Mouse (Mus musculus) limb, embryonic 14.5 days (tissue): ENCODE data around the gene Rpl6. TPM values are rescaled to one million over a fixed set of nuclear protein-coding genes. Genes with fewer than 3 reads are reported as not detected.

Experiments used
- ATAC-seq: fragments of 200-750 bp; cut with Nextera tagmentation; 2 replicates; pipeline ENCODE4 v1.8.0; 2017; ENCODE audit warnings: low read depth, moderate number of reproducible peaks, moderate TSS enrichment; ENCODE audit not compliant: low FRiP score
- DNase-seq: peaks from one replicate; pipeline ENCODE4 v3.0.0-alpha.2; 2015; ENCODE audit warnings: low spot score
- H3K27ac ChIP-seq: fragments of 300-500 bp; sonication (generic); replicated peaks from 2 replicates; pipeline ENCODE4 v1.5.1; 2014; ENCODE audit warnings: low read depth, mild to moderate bottlenecking, low read length, moderate library complexity, mixed read lengths
- H3K27me3 ChIP-seq: fragments of 300-500 bp; sonication (generic); 2 replicates; pipeline ENCODE4 v1.6.1; 2014; ENCODE audit warnings: low read length, mixed read lengths; ENCODE audit not compliant: control insufficient read depth, insufficient read depth
- H3K36me3 ChIP-seq: fragments of 300-500 bp; sonication (generic); 2 replicates; pipeline ENCODE4 v1.6.1; 2014; ENCODE audit warnings: mild to moderate bottlenecking, low read length, moderate library complexity, mixed read lengths; ENCODE audit not compliant: control insufficient read depth, insufficient read depth
- H3K4me1 ChIP-seq: fragments of 300-500 bp; sonication (generic); 2 replicates; pipeline ENCODE4 v1.6.1; 2014; ENCODE audit warnings: antibody characterized with exemption, low read length, mixed read lengths; ENCODE audit not compliant: control insufficient read depth, insufficient read depth
- H3K4me2 ChIP-seq: fragments of 300-500 bp; sonication (generic); replicated peaks from 2 replicates; pipeline ENCODE4 v1.6.1; 2014; ENCODE audit warnings: low read depth, mild to moderate bottlenecking, low read length, moderate library complexity; ENCODE audit not compliant: severe bottlenecking
- H3K4me3 ChIP-seq: fragments of 300-500 bp; sonication (generic); replicated peaks from 2 replicates; pipeline ENCODE4 v1.5.1; 2014; ENCODE audit warnings: low read length
- H3K9ac ChIP-seq: fragments of 300-500 bp; sonication (generic); 2 replicates; pipeline ENCODE4 v1.6.1; 2014; ENCODE audit warnings: mild to moderate bottlenecking, low read depth, low read length, moderate library complexity; ENCODE audit not compliant: severe bottlenecking
- H3K9me3 ChIP-seq: fragments of 300-500 bp; sonication (generic); 2 replicates; pipeline ENCODE4 v1.6.1; 2016; ENCODE audit warnings: low read length; ENCODE audit not compliant: control insufficient read depth
- POLR2A ChIP-seq: fragments of 200-500 bp; IDR thresholded peaks from 2 replicates; pipeline ENCODE4 v1.8.0; 2012; ENCODE audit warnings: inconsistent platforms, mild to moderate bottlenecking, moderate library complexity, borderline replicate concordance; ENCODE audit not compliant: insufficient read depth, insufficient read length; ENCODE audit errors: extremely low read depth
- WGBS: fragments of 180-500 bp; shearing (Covaris S2); extraction: QIAGEN DNeasy Blood & Tissue Kit; methylation state at CpG from one replicate; pipeline ENCODE4 v1.1.7; 2014; 5-methylcytosine and 5-hydroxymethylcytosine counted together
- polyA plus RNA-seq, 2 experiments: library from polyadenylated mRNA; depleted of rRNA in 1 of 2; stranded (reverse) in 1 of 2; unstranded in 1 of 2; fragments of >200 nt; fragmentation: Nextera tagmentation in 1 of 2; extraction: Ambion mirVana in 1 of 2; gene quantifications; 2 replicates each; pipeline versions ENCODE4 v1.2.1 to v1.2.3; 2012 to 2014

Gene Rpl6
- polyA plus RNA-seq, 2 experiments: 712 to 1,086 TPM

- ATAC-seq: no peak
- 76% methylated on average over 3 of the region's 3 CpGs for WGBS
Observed at GRCm38 (mm10) chr5:121248766-121249394, 44.6 kb downstream of the Rpl6 start.

GRCm38 (mm10) chr5:121249693-121250092 is 45.4 kb downstream of the Rpl6 start:
- ATAC-seq: no peak
- Histone ChIP-seq H3K9me3 (no peaks in the 10 kb centered on the region), H3K27me3 (no peaks in the 10 kb centered on the region), H3K36me3 (peaks cover 7% of the 10 kb centered on the region), H3K4me2 (no peak overlapping the region), H3K4me3 (no peak overlapping the region), H3K9ac (no peak overlapping the region), H3K4me1 (no peaks in the 10 kb centered on the region), H3K27ac (no peak overlapping the region)
- no peak for DNase-seq
- WGBS: 87% methylated on average over 3 of the region's 3 CpGs
- no peak for TF ChIP-seq POLR2A

More at GRCm38 (mm10) chr5:121248766-121249394, 44.6 kb downstream of the Rpl6 start:
- no peaks in the 10 kb centered on the region for H3K4me1 ChIP-seq
- no peaks in the 10 kb centered on the region for H3K27me3 ChIP-seq
- H3K9me3 ChIP-seq: no peaks in the 10 kb centered on the region
- no peak overlapping the region for H3K9ac ChIP-seq
- peaks cover 1% of the 10 kb centered on the region for H3K36me3 ChIP-seq
- TF ChIP-seq POLR2A: no peak
- H3K27ac ChIP-seq: no peak overlapping the region
- no peak overlapping the region for H3K4me3 ChIP-seq
- no peak for DNase-seq
- no peak overlapping the region for H3K4me2 ChIP-seq

GRCm38 (mm10) chr5:121251813-121252212 is 47.5 kb downstream of the Rpl6 start:
- no peak for TF ChIP-seq POLR2A
- DNase-seq: no peak
- no peak overlapping the region for H3K4me3 ChIP-seq
- ATAC-seq: no peak
- 53% methylated on average over 8 of the region's 8 CpGs for WGBS
- no peak overlapping the region for H3K27ac ChIP-seq
- no peaks in the 10 kb centered on the region for H3K27me3 ChIP-seq
- no peak overlapping the region for H3K4me2 ChIP-seq
- no peak overlapping the region for H3K9ac ChIP-seq
- peaks cover 21% of the 10 kb centered on the region for H3K36me3 ChIP-seq
- no peaks in the 10 kb centered on the region for H3K9me3 ChIP-seq
- no peaks in the 10 kb centered on the region for H3K4me1 ChIP-seq

DNA sequence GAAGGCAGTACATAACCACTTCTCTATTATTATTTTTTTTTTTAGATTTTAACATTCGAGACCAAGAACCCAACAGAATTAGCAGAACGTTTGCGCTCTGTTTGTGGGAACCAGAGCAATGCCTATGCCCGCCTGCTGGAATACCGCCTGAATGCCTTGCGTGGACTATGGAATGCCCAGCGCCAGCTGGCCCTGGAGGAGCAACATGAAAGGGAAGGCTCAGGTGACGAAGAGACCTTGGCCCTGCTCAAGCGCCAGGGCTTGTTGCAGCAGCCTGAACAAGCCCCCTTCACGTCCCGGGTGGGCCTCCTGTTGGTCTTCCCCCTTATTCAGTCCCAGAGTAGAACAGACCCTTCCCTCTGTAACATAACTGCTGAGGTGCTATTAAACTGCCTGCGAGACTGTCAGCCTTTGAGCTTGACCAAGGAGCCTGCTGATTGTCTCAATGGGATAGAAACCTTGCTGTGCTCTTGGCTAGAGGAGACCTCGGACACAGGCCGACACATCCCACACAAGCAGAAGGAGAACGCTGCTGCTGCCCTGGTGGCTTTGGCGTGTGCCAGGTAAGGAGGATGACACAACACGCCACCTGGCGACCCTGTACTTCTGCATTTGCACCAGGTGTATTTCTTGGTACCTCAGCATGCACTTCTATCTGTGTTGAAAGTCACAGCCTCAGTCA is 49.7 kb downstream of the Rpl6 start:
- no peaks in the 10 kb centered on the region for H3K27me3 ChIP-seq
- TF ChIP-seq POLR2A: no peak
- ATAC-seq (no peak), DNase-seq (no peak)
- H3K27ac ChIP-seq: no peak overlapping the region
- no peaks in the 10 kb centered on the region for H3K9me3 ChIP-seq
- no peak overlapping the region for H3K4me2 ChIP-seq
- no peaks in the 10 kb centered on the region for H3K4me1 ChIP-seq
- H3K4me3 ChIP-seq: no peak overlapping the region
- 86% methylated on average over 18 of the region's 18 CpGs for WGBS
- H3K9ac ChIP-seq: no peak overlapping the region
- H3K36me3 ChIP-seq: peaks cover 32% of the 10 kb centered on the region

DNA sequence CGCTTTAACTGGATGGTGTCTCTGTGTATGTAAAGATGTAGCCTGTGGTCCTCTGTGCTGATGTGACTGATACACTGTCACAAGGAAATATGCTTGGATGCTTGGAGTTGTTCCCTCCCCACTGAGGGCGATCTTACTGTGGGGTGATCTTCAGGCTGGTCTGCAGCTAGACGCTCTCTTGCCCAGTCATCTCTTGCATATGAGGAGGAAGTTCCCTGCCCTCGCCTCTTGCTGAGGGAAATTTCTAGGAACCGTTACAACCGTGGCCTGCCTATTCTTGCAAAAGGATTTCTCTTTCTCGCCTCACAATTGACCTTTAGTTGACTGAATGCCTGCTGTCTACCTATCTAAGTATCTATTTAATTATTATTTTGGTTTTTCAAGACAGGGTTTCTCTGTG is 50.7 kb downstream of the Rpl6 start:
- Histone ChIP-seq H3K9ac (no peak overlapping the region), H3K4me1 (no peaks in the 10 kb centered on the region), H3K4me3 (no peak overlapping the region), H3K27me3 (no peaks in the 10 kb centered on the region), H3K9me3 (no peaks in the 10 kb centered on the region), H3K27ac (no peak overlapping the region), H3K36me3 (peaks cover 39% of the 10 kb centered on the region), H3K4me2 (no peak overlapping the region)
- no peak for TF ChIP-seq POLR2A
- no peak for ATAC-seq
- 88% methylated on average over 7 of the region's 7 CpGs for WGBS
- no peak for DNase-seq

Other genes starting within 250 kb of the Rpl6 start
- 0.10 and 0.17 TPM in 2 replicates for gene Rph3a, start 194.4 kb upstream of the Rpl6 start, polyA plus RNA-seq (2012; rRNA removed)
- not detected in 2 replicates for gene Rph3a, start 194.4 kb upstream of the Rpl6 start, polyA plus RNA-seq (2014; fragmentation: Nextera tagmentation; extraction: Ambion mirVana)
- 44.1 and 44.6 TPM in 2 replicates for gene Ptpn11, start 13.1 kb upstream of the Rpl6 start, polyA plus RNA-seq (2012; rRNA removed)
- 27.1 and 29.6 TPM in 2 replicates for gene Ptpn11, start 13.1 kb upstream of the Rpl6 start, polyA plus RNA-seq (2014; fragmentation: Nextera tagmentation; extraction: Ambion mirVana)
- 15.2 and 21.5 TPM in 2 replicates for gene Hectd4, start 15.7 kb downstream of the Rpl6 start, polyA plus RNA-seq (2012; rRNA removed)
- 7.0 and 8.9 TPM in 2 replicates for gene Hectd4, start 15.7 kb downstream of the Rpl6 start, polyA plus RNA-seq (2014; fragmentation: Nextera tagmentation; extraction: Ambion mirVana)
- gene Trafd1, start 181.2 kb downstream of the Rpl6 start, polyA plus RNA-seq (2012; rRNA removed): 102 and 109 TPM in 2 replicates
- gene Trafd1, start 181.2 kb downstream of the Rpl6 start, polyA plus RNA-seq (2014; fragmentation: Nextera tagmentation; extraction: Ambion mirVana): 70.2 and 74.7 TPM in 2 replicates
- gene Naa25, start 193.5 kb downstream of the Rpl6 start, polyA plus RNA-seq (2012; rRNA removed): 20.2 and 20.9 TPM in 2 replicates
- 39.8 and 41.2 TPM in 2 replicates for gene Naa25, start 193.5 kb downstream of the Rpl6 start, polyA plus RNA-seq (2014; fragmentation: Nextera tagmentation; extraction: Ambion mirVana)
- gene Tmem116, start 247.4 kb downstream of the Rpl6 start, polyA plus RNA-seq (2012; rRNA removed): 2.4 and 3.4 TPM in 2 replicates
- 1.5 and 2.9 TPM in 2 replicates for gene Tmem116, start 247.4 kb downstream of the Rpl6 start, polyA plus RNA-seq (2014; fragmentation: Nextera tagmentation; extraction: Ambion mirVana)
- 113 and 161 TPM in 2 replicates for gene Erp29, start 248.0 kb downstream of the Rpl6 start, polyA plus RNA-seq (2012; rRNA removed)
- 159 and 162 TPM in 2 replicates for gene Erp29, start 248.0 kb downstream of the Rpl6 start, polyA plus RNA-seq (2014; fragmentation: Nextera tagmentation; extraction: Ambion mirVana)